ENCODE assay signal across 8 mouse cellular contexts in the genomic region with DNA sequence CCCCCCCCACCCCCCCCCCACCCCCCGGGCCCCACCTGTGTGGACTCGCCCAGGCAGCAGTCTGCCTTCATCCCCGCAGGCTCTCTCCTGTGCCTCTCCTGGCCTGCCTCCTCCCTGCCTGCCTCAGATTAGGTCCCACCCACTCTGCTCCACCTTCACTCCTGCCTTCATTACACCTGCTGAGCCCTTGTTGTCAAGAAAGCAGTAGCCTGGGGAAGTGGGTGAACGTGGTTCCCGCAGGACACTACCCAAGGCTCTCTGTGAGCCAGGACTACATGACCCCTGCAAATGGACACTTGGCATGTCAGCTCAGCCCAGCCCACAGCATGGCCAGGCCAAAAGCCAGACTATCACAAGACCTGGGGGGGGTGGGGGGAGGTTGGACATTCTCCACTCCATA. TPM values are rescaled to one million over a fixed set of nuclear protein-coding genes. Genes with fewer than 3 reads are reported as not detected.
A peak's percentile ranks its signal among the peaks of the same experiment; 100 is the strongest.
DNase-seq lines count a peak whose midpoint lies in the region; ATAC-seq lines count a peak whose summit lies in the region.

No protein-coding gene starts in this region.

- peak overlapping the region; percentile 49 for H3K4me2 ChIP-seq in forebrain, embryonic 12.5 days
- no peak overlapping the region for H3K4me2 ChIP-seq in forebrain, embryonic 15.5 days (replicated peaks)
- H3K4me2 ChIP-seq in midbrain, embryonic 16.5 days (ENCODE audit: low read length), result no peak overlapping the region; the same call in 1 of the 2 replicates
- peak overlapping the region; percentile 53 for H3K4me2 ChIP-seq in intestine, embryonic 16.5 days (ENCODE audit: low read depth, low read length)
- H3K4me2 ChIP-seq in stomach, embryonic 14.5 days (replicated peaks; ENCODE audit: low read depth, low read length), result peak overlapping the region; percentile 10

- no peaks in the 10 kb centered on the region for H3K9me3 ChIP-seq in forebrain, embryonic 12.5 days
- H3K9me3 ChIP-seq in forebrain, embryonic 15.5 days, result no peaks in the 10 kb centered on the region
- no peaks in the 10 kb centered on the region for H3K9me3 ChIP-seq in midbrain, embryonic 10.5 days (replicated peaks)
- no peaks in the 10 kb centered on the region for H3K9me3 ChIP-seq in midbrain, embryonic 16.5 days (replicated peaks; ENCODE audit: control insufficient read depth, low read length, poor library complexity, severe bottlenecking)
- no peaks in the 10 kb centered on the region for H3K9me3 ChIP-seq in intestine, embryonic 16.5 days (ENCODE audit: control insufficient read depth, low read length)
- H3K9me3 ChIP-seq in stomach, embryonic 14.5 days (ENCODE audit: control insufficient read depth, low read depth, low read length), result no peaks in the 10 kb centered on the region

- H3K36me3 ChIP-seq in forebrain, embryonic 12.5 days (replicated peaks), result no peaks in the 10 kb centered on the region
- H3K36me3 ChIP-seq in forebrain, embryonic 15.5 days, result no peaks in the 10 kb centered on the region
- H3K36me3 ChIP-seq in midbrain, embryonic 10.5 days, result no peaks in the 10 kb centered on the region
- no peaks in the 10 kb centered on the region for H3K36me3 ChIP-seq in midbrain, embryonic 16.5 days (ENCODE audit: control insufficient read depth, insufficient read depth, low read length)
- H3K36me3 ChIP-seq in intestine, embryonic 16.5 days (ENCODE audit: control insufficient read depth, insufficient read depth, low read length), result no peaks in the 10 kb centered on the region
- no peaks in the 10 kb centered on the region for H3K36me3 ChIP-seq in stomach, embryonic 14.5 days (ENCODE audit: control insufficient read depth, insufficient read depth, low read length)

- no peak for DNase-seq in midbrain, embryonic 10.5 days (ENCODE audit: low spot score)
- no peak for DNase-seq in left cerebral cortex, adult 9 months (ENCODE audit: low spot score in 2 of 2)
- DNase-seq in thymus, postnatal 10 days (ENCODE audit: low spot score in 2 of 2), result no peak

- 0% methylated on average over 2 of the region's 5 CpGs for WGBS in forebrain, embryonic 12.5 days
- WGBS in forebrain, embryonic 15.5 days, result 4% methylated on average over 2 of the region's 5 CpGs
- WGBS in midbrain, embryonic 10.5 days, result 0% methylated on average over 3 of the region's 5 CpGs
- WGBS in midbrain, embryonic 16.5 days, result 0% methylated on average over 2 of the region's 5 CpGs
- WGBS in intestine, embryonic 16.5 days, result 5% methylated on average over 2 of the region's 5 CpGs
- WGBS in stomach, embryonic 14.5 days, result 11% methylated on average over 3 of the region's 5 CpGs

- peak overlapping the region; percentile 27 for H3K9ac ChIP-seq in forebrain, embryonic 12.5 days
- no peak overlapping the region for H3K9ac ChIP-seq in forebrain, embryonic 15.5 days (replicated peaks)
- H3K9ac ChIP-seq in midbrain, embryonic 16.5 days (ENCODE audit: low read depth, low read length), result no peak overlapping the region
- H3K9ac ChIP-seq in intestine, embryonic 16.5 days (ENCODE audit: low read depth, low read length), result no peak overlapping the region; the same call in 1 of the 2 replicates
- no peak overlapping the region for H3K9ac ChIP-seq in stomach, embryonic 14.5 days (replicated peaks; ENCODE audit: low read depth, low read length)

- ATAC-seq in forebrain, embryonic 12.5 days (ENCODE audit: low FRiP score), result no peak
- no peak for ATAC-seq in forebrain, embryonic 15.5 days (replicated peaks)
- ATAC-seq in midbrain, embryonic 16.5 days, result no peak
- ATAC-seq in intestine, embryonic 16.5 days, result peak; percentile 64
- ATAC-seq in stomach, embryonic 14.5 days (ENCODE audit: insufficient number of reproducible peaks, insufficient read depth, low FRiP score, low read depth), result peak; percentile 83

- peak overlapping the region; percentile 25 for H3K4me3 ChIP-seq in forebrain, embryonic 12.5 days (replicated peaks)
- no peak overlapping the region for H3K4me3 ChIP-seq in forebrain, embryonic 15.5 days
- peak overlapping the region; percentile 49 for H3K4me3 ChIP-seq in midbrain, embryonic 10.5 days
- H3K4me3 ChIP-seq in midbrain, embryonic 16.5 days (ENCODE audit: low read depth, low read length), result no peak overlapping the region
- H3K4me3 ChIP-seq in intestine, embryonic 16.5 days (ENCODE audit: low read length), result no peak overlapping the region
- no peak overlapping the region for H3K4me3 ChIP-seq in stomach, embryonic 14.5 days (ENCODE audit: low read depth, low read length)

- peaks cover 94% of the 10 kb centered on the region for H3K27me3 ChIP-seq in forebrain, embryonic 12.5 days
- peaks cover 35% of the 10 kb centered on the region for H3K27me3 ChIP-seq in forebrain, embryonic 15.5 days
- peaks cover 81% of the 10 kb centered on the region for H3K27me3 ChIP-seq in midbrain, embryonic 10.5 days (ENCODE audit: low read depth, poor library complexity, severe bottlenecking)
- H3K27me3 ChIP-seq in midbrain, embryonic 16.5 days (ENCODE audit: control insufficient read depth, insufficient read depth, low read depth, low read length), result peaks cover 18% of the 10 kb centered on the region
- 0 out of 2 replicates have a peak, but pooled peaks cover 4% of the 10 kb centered on the region for H3K27me3 ChIP-seq in intestine, embryonic 16.5 days (replicated peaks; ENCODE audit: control insufficient read depth, insufficient read depth, low read length)
- H3K27me3 ChIP-seq in stomach, embryonic 14.5 days (ENCODE audit: control insufficient read depth, insufficient read depth, low read length), result no peaks in the 10 kb centered on the region

- peaks cover 21% of the 10 kb centered on the region for H3K4me1 ChIP-seq in forebrain, embryonic 12.5 days
- H3K4me1 ChIP-seq in forebrain, embryonic 15.5 days, result peaks cover 25% of the 10 kb centered on the region
- peaks cover 28% of the 10 kb centered on the region for H3K4me1 ChIP-seq in midbrain, embryonic 10.5 days
- peaks cover 12% of the 10 kb centered on the region for H3K4me1 ChIP-seq in midbrain, embryonic 16.5 days (ENCODE audit: control insufficient read depth, insufficient read depth, low read length)
- H3K4me1 ChIP-seq in intestine, embryonic 16.5 days (ENCODE audit: control insufficient read depth, insufficient read depth, low read length), result peaks cover 22% of the 10 kb centered on the region
- peaks cover 29% of the 10 kb centered on the region for H3K4me1 ChIP-seq in stomach, embryonic 14.5 days (ENCODE audit: control insufficient read depth, insufficient read depth, low read length)

- no peak overlapping the region for H3K27ac ChIP-seq in forebrain, embryonic 12.5 days
- no peak overlapping the region for H3K27ac ChIP-seq in forebrain, embryonic 15.5 days (replicated peaks)
- H3K27ac ChIP-seq in midbrain, embryonic 10.5 days (replicated peaks), result peak overlapping the region; percentile 50; the same call in 1 of the 2 replicates
- no peak overlapping the region for H3K27ac ChIP-seq in midbrain, embryonic 16.5 days (ENCODE audit: low read length)
- H3K27ac ChIP-seq in intestine, embryonic 16.5 days (ENCODE audit: low read length), result no peak overlapping the region
- no peak overlapping the region for H3K27ac ChIP-seq in stomach, embryonic 14.5 days (ENCODE audit: low read length)

RNA-seq across cellular contexts. Expression of a gene that starts 16.3 kb away (rescaled TPM):
- polyA plus RNA-seq in forebrain, embryonic 12.5 days (2016; fragmentation: Nextera tagmentation; extraction: Ambion mirVana), result not detected in 2 replicates
- not detected in 2 replicates for polyA plus RNA-seq in forebrain, embryonic 15.5 days (2015; fragmentation: Nextera tagmentation; extraction: Ambion mirVana)
- not detected in 2 replicates for polyA plus RNA-seq in midbrain, embryonic 10.5 days (2016; fragmentation: Nextera tagmentation; extraction: Ambion mirVana)
- polyA plus RNA-seq in midbrain, embryonic 16.5 days (2015; fragmentation: Nextera tagmentation; extraction: Ambion mirVana), result 0.26 TPM in 1 of 2 replicates, not detected in the other
- not detected in 2 replicates for polyA plus RNA-seq in intestine, embryonic 16.5 days (2015; fragmentation: Nextera tagmentation; extraction: Ambion mirVana)
- polyA plus RNA-seq in stomach, embryonic 14.5 days (2014; fragmentation: Nextera tagmentation; extraction: Ambion mirVana), result not detected in 2 replicates

RNA-seq across cellular contexts. Expression of a gene that starts 32.2 kb away (rescaled TPM):
- polyA plus RNA-seq in forebrain, embryonic 12.5 days (2016; fragmentation: Nextera tagmentation; extraction: Ambion mirVana), result 71.8 and 75.5 TPM in 2 replicates
- 48.4 and 50.1 TPM in 2 replicates for polyA plus RNA-seq in forebrain, embryonic 15.5 days (2015; fragmentation: Nextera tagmentation; extraction: Ambion mirVana)
- 75.7 and 79.4 TPM in 2 replicates for polyA plus RNA-seq in midbrain, embryonic 10.5 days (2016; fragmentation: Nextera tagmentation; extraction: Ambion mirVana)
- 30.8 and 37.7 TPM in 2 replicates for polyA plus RNA-seq in midbrain, embryonic 16.5 days (2015; fragmentation: Nextera tagmentation; extraction: Ambion mirVana)
- polyA plus RNA-seq in intestine, embryonic 16.5 days (2015; fragmentation: Nextera tagmentation; extraction: Ambion mirVana), result 40.5 and 43.1 TPM in 2 replicates
- polyA plus RNA-seq in stomach, embryonic 14.5 days (2014; fragmentation: Nextera tagmentation; extraction: Ambion mirVana), result 30.5 and 34.8 TPM in 2 replicates

Comparison
In these comparisons a context has a peak if more than half of its experiments do, and no peak if none do; other contexts are left out.
1. H3K4me2 ChIP-seq: peak in forebrain, embryonic 12.5 days (single experiment), intestine, embryonic 16.5 days (single experiment) and stomach, embryonic 14.5 days (single experiment); none in forebrain, embryonic 15.5 days (single experiment) and midbrain, embryonic 16.5 days (single experiment).
2. H3K4me3 ChIP-seq: peak in forebrain, embryonic 12.5 days (single experiment) and midbrain, embryonic 10.5 days (single experiment); none in forebrain, embryonic 15.5 days (single experiment), midbrain, embryonic 16.5 days (single experiment), intestine, embryonic 16.5 days (single experiment) and stomach, embryonic 14.5 days (single experiment).
3. ATAC-seq: peak in intestine, embryonic 16.5 days (single experiment) and stomach, embryonic 14.5 days (single experiment); none in forebrain, embryonic 12.5 days (single experiment), forebrain, embryonic 15.5 days (single experiment) and midbrain, embryonic 16.5 days (single experiment).